Mouse (Mus musculus) c-Kit-positive CD71-positive TER-119-negative erythroid progenitor cells, embryonic 14.5 days (primary cell): ENCODE data around the gene Agap1.

Source experiments
- DNase-seq: peaks from one replicate; pipeline ENCODE4 v3.0.0-alpha.2; 2013; ENCODE audit warnings: low read depth

The Agap1 gene

GRCm38 (mm10) chr1:89716234-89716633, 261.6 kb downstream of the Agap1 start:
- no peak for DNase-seq

GRCm38 (mm10) chr1:89717100-89717499, 262.5 kb downstream of the Agap1 start:
- DNase-seq = no peak

GRCm38 (mm10) chr1:89718782-89719403, 264.3 kb downstream of the Agap1 start:
- no peak for DNase-seq

GRCm38 (mm10) chr1:89724141-89724540, 269.5 kb downstream of the Agap1 start:
- no peak for DNase-seq

- no peak for DNase-seq
Measured at GRCm38 (mm10) chr1:89724555-89724954, 269.9 kb downstream of the Agap1 start.

- no peak for DNase-seq
Measured at GRCm38 (mm10) chr1:89724957-89725356, 270.4 kb downstream of the Agap1 start.

GRCm38 (mm10) chr1:89728481-89728880, 273.9 kb downstream of the Agap1 start:
- no peak for DNase-seq

- no peak for DNase-seq
Measured at GRCm38 (mm10) chr1:89730589-89731195, 276.1 kb downstream of the Agap1 start.

GRCm38 (mm10) chr1:89734368-89734767, 279.8 kb downstream of the Agap1 start:
- DNase-seq = no peak

- no peak for DNase-seq
Measured at GRCm38 (mm10) chr1:89735146-89735545, 280.5 kb downstream of the Agap1 start.

- DNase-seq = no peak
Measured at GRCm38 (mm10) chr1:89736021-89736420, 281.4 kb downstream of the Agap1 start.

GRCm38 (mm10) chr1:89739067-89739774, 284.6 kb downstream of the Agap1 start:
- DNase-seq = no peak

GRCm38 (mm10) chr1:89739775-89740099, 285.1 kb downstream of the Agap1 start:
- DNase-seq = no peak

GRCm38 (mm10) chr1:89742359-89742758, 287.8 kb downstream of the Agap1 start:
- DNase-seq = no peak

- DNase-seq = no peak
Measured at GRCm38 (mm10) chr1:89746171-89746570, 291.6 kb downstream of the Agap1 start.

GRCm38 (mm10) chr1:89749666-89750065, 295.1 kb downstream of the Agap1 start:
- DNase-seq = no peak

- DNase-seq = no peak
Measured at GRCm38 (mm10) chr1:89750495-89750894, 295.9 kb downstream of the Agap1 start.

GRCm38 (mm10) chr1:89750921-89751320, 296.3 kb downstream of the Agap1 start:
- no peak for DNase-seq

- DNase-seq = no peak
Measured at GRCm38 (mm10) chr1:89751344-89751743, 296.7 kb downstream of the Agap1 start.

- no peak for DNase-seq
Measured at GRCm38 (mm10) chr1:89752659-89753058, 298.1 kb downstream of the Agap1 start.

- no peak for DNase-seq
Measured at GRCm38 (mm10) chr1:89755358-89755757, 300.8 kb downstream of the Agap1 start.

- no peak for DNase-seq
Measured at GRCm38 (mm10) chr1:89756387-89756786, 301.8 kb downstream of the Agap1 start.

- no peak for DNase-seq
Measured at GRCm38 (mm10) chr1:89757545-89757944, 302.9 kb downstream of the Agap1 start.

GRCm38 (mm10) chr1:89763912-89764311, 309.3 kb downstream of the Agap1 start:
- no peak for DNase-seq
